Mouse (Mus musculus) lung, postnatal 0 days (tissue): ENCODE measurements around the gene Hsd3b6.

ENCODE experiments used
- CTCF ChIP-seq: IDR thresholded peaks from 2 replicates; pipeline ENCODE4 v1.5.1; 2016; ENCODE audit warnings: antibody characterized with exemption, mild to moderate bottlenecking
- EP300 ChIP-seq: IDR thresholded peaks from 2 replicates; pipeline ENCODE4 v1.6.1; 2016; ENCODE audit warnings: antibody characterized with exemption, mild to moderate bottlenecking, control low read depth

DNA sequence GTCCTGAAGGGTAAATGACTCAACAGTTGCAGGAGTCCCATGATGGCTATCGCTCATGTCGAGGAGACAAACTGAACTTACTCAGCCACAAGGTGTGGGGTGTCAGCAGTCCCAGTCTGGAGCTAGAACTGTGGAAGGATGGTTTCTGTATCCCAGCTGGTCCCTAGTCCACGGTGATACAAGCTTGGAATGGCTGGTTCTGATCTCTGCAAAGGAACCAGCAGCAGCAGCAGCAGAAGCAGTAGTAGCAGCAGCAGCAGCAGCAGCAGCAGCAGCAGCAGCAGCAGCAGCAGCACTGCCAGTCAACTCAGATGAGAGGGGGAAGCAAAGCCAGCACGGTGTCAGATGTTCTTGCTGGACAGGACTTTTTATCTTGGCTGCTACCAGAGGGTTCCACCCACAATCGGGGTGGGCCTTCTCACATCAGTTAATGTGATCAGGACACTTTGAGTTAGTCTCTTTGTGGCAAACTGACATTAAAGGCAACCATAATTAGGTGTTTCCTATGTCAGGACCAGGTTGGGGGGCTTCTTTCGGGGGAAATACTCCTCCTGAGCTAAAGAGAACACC lies at the start of gene Hsd3b6:
- no peak for TF ChIP-seq CTCF
- no peak for TF ChIP-seq EP300
